Mouse (Mus musculus): ENCODE measurements around the gene Ctbp2. TPM values are rescaled to one million over a fixed set of nuclear protein-coding genes. Genes with fewer than 3 reads are reported as not detected.

The Ctbp2 gene
- total RNA-seq, 2 experiments from 2014 or later: 35.8 to 35.9 TPM

DNA sequence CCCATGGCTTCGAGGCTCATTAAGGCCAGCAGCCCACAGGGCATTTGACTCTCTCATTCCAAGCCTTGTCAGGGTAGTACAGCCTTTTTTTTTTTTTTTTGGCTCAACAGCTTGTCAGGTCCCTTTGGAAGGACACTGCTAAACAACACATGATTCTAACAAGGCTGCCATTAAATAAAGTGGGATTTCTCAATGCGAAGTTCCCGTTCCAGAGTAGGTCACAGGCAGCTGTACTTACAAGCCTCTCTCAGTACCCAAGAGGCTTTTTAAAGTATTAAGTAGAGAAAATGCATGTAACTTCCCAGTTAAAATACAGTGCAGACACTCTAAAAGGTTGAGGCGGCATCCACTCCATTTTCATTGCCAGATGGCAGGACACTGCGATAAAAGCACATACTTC lies 30.4 kb downstream of the Ctbp2 start:
- DNase-seq: no peak
- intact Hi-C loops (cut with DNase I): no loop called here

DNA sequence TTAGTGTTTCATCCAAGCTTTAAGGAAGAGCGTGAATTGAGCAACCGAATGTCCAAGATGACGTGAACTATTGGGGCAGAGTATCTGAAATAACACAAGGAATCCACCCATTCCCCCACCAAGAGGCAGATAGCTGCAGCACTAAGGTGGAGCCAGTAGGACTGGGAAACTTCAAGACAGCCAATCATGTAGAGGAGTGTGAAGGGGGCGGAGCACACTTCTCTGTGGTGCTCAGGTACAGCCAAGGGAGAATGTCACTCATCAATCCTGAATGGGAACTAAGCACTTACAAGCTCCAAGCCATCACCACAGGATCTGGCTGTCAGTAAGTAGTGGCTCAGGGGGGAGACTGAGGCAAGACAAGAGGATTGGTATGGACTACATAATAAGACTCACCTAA lies 33.5 kb downstream of the Ctbp2 start:
- no peak for DNase-seq
- intact Hi-C loops (cut with DNase I): no loop called here

DNA sequence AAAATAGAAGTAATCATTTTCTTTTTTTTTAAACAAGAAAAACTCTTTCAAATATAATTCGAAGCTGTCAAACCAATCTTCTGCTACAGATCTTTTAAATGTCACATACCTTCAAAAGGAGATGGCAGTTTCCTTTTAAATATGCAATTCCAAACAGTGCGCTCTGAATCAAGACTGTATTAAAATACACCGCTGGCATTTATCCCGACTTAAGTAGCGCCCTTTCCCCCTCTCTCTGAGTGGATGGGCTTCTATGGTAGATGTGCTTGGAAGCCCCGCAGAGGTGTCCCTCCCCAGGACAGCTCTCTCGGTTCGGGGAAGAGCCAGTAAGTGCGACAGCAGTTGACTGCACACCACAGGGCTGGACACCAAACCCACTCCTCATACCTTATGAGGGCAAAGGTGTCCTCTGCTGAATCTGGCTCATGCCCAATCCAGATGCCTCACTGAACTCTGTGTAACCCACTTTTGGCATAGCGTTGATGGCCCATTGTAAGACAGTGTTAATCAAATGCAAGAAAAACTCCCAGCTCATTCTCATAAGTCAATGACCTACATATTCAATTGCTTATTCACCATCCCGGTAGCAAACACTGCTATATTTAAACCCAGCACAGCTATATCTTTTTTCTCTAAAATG lies 34.4 kb downstream of the Ctbp2 start:
- no peak for DNase-seq
- intact Hi-C loops (cut with DNase I): loop anchor here (5.0 kb wide), 1 partner anchor 33 kb away; the partner anchor contains the start of genes Ctbp2 and Fgfr2

DNA sequence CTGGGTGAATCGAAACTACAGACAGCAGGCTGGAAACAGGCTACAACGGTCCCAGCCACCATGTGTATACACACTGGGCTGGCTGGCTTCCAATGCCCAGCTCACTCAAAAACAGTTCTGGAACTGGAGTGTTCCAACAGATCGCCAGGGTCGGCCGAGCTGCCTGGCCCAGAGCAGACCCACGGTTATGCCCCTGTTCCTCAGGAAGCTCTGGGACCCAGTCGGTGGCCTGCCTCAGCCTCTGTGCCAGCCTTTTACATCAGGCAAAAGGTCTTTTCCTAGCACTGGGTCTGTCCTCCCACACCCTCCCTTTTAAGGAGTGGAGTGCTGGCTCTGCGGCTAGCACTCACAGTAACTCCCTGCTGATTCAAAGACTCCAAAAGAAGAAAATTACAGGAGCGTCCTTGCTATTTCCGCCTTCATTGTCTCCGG lies 35.3 kb downstream of the Ctbp2 start:
- intact Hi-C loops (cut with DNase I): loop anchor here (5.0 kb wide), 1 partner anchor 33 kb away; the partner anchor contains the start of genes Ctbp2 and Fgfr2
- DNase-seq: peak; percentile 68 to 72

DNA sequence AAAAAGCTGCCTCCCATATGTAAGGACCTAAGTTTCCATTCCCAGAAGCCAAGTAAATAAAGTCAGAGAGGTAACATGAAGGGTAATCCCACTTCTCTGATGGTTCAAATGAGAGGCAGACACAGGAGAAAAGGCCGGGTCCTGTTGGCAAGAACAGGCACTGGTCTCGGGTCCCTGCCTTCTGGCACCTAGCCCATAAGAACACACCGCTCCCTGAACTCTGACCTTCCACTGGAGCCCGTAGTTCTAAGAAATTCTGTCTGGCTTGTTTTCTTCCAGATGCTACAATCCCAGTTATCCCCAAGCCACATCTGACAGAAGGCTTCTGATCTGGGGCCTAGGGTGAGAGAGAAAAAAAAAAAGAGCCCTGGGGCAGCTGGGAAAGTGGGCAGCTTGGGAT lies 35.7 kb downstream of the Ctbp2 start:
- no peak for DNase-seq
- intact Hi-C loops (cut with DNase I): loop anchor here (5.0 kb wide), 1 partner anchor 34 kb away; the partner anchor contains the start of genes Ctbp2 and Fgfr2

DNA sequence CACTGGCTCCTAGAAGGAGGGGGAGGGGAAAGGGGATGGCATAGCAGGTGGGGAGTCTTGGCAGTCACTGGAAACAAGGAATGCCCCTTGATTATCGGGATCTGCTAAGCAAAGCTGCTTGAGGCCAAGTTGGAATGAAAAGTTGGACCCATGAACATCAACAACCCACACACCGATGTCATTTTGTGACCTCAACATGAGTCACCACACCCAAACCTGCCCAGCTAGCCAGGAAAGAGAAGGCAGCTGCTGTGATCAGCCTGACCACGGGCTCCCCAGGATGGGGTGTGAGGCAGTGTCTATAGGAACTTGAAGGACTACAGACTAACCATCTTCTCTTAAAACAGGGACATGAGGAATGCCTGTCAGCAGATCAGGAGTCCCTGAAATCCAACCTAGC lies 38.7 kb downstream of the Ctbp2 start:
- DNase-seq: no peak
- intact Hi-C loops (cut with DNase I): loop anchor here (5.0 kb wide), 1 partner anchor 37 kb away; the partner anchor contains the start of genes Ctbp2 and Fgfr2

DNA sequence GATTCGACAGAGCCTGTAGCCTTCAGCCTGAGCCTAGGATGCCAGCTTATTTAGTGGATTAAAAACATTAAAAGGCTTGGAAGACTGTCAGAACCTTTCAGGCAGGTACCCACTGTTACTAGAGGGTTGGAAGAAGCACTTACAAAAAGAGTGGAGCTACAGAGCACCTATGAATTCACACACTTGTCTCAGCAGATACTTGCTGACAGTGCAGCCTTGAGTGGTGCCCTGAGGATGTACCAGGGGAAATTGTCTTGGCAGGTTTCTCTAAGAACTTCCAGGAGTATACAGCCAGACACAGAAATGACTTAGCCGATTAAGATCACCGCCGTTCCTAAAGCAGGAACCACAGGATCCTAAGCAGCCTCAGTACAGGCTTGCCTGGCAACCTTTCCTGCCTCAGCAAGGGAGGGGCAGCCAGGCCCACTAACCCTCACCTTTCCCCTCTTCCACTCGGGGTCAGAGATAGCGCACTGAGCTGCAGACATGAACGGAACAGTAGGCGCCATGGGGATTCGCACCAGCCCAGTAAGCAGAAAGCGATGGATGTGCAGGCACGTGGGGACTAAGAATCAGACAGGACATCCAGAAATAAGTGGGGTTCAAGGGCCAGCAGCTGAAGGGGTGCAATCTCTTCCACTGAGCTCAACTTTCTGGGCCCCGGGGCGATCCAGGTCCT lies 40.1 kb downstream of the Ctbp2 start:
- intact Hi-C loops (cut with DNase I): no loop called here
- DNase-seq: no peak

DNA sequence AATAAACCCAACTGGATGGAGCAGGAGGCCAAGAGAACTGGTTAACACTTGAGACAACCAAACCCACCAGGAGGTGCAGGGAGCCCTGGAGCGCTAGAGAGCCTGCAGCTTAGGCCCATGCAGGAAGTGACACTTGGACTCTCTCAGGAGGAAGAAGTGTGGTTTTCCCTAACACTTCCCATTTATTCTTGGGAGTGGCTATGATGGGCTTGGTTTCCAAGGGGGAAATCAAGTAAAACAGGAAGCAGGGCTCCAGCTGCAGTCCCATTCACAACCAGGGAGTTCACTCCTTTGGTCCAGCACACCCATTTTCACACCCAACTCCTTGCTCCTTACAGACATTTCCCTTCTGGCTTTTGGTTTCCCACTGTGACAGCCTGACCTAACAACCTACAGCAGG lies 45.2 kb downstream of the Ctbp2 start:
- DNase-seq: no peak
- intact Hi-C loops (cut with DNase I): no loop called here

DNA sequence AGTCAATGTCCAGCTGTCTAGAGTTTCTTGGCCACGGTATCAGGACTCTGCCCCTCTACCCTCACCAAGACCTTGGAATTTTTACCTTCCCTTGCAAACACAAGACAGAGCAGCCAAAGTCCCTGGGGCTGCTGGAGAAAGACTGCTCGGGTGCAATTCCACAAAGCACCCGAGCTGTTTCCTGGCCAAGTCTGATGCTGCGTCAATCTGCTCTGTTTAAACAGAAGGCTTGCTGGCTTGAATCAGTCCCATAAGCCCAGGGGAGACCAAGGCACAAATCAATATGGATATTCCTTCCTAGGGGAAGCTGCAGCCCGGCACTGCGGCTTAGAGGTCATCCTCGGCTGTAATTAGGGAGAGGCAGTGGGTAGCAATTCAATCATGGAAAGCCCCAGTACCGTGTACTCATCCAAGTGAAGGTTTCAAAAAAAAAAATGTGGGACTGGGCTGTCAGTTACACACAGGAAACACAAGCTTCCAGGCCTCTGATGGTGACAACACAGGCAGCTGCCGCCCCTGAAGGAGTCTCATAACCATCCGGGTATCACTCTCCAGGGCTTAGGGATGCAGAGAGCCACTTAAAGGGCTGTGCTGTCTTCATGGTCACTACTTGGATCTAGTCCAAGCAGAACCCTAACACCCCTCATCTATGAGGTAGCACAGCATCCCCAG lies 49.6 kb downstream of the Ctbp2 start:
- intact Hi-C loops (cut with DNase I): no loop called here

DNA sequence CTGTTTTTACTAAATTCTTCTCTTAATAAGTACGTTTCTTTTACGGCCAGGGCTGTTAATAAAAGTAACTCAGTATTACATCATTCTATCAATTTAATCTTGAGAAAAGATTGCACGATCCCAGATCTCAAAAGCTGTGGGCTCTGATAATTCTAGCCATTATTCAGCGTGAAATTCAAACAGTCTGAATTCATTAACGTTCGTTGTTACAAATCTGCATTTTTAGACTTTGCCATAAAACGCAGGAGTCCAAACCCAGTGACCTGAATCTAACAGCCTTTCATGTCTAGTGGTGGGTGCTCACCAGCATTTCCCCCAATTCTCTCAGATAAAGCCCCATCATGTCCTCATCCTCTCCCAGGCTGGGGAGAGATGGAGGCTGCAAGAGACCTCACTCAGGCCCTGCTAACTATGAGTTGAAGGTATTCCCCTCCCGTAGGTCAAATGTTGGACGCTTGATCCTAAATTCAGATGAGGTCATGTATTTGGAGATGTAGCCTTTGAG lies 51.0 kb downstream of the Ctbp2 start:
- intact Hi-C loops (cut with DNase I): no loop called here

More for the DNA sequence above, 49.6 kb downstream of the Ctbp2 start:
- no peak for DNase-seq

DNA sequence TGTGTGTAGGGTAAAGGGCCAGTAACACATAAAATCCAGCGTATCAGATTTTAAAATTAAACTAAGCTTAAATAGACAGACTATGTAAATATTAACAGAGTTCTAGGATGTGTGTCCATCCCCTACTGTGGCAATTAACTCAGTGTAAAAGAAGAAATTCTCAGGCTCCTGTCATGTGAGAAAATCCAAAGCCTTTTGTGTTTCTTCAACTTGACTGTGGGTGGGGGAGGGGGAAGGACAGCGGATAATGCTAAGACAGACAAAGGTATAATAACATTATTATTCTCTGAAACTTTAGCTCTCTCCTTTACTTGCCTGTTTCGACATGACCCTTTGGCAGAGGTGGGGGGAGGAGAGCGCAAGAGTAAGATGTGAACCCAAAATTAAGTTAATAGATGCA lies 51.6 kb downstream of the Ctbp2 start:
- intact Hi-C loops (cut with DNase I): no loop called here
- DNase-seq: no peak

More for the DNA sequence above, 51.0 kb downstream of the Ctbp2 start:
- DNase-seq: no peak

DNA sequence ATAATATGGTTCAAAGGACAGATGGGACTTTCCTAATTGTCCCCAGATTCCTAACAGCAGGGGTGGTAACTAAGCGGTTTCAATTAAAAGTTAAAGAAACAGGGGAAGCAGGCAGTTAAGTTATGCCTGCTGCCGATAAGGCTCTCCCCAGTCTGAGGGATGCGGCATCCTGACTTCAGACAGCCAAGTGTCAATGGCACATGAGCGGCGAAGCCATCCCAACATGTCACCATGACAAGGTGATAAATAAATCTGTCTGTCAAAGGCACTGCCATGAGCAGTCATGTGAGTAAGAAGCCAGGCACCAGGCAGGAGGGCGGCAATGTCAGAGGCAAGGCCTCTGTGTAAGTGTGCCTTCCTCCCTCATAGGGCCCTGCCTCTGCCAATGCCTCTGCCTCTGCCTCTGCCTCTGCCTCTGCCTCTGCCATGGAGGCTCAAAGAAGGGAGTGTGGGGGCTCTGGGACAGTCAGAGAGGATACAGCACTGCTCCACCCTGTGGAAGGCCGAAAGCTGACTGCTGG lies 56.8 kb downstream of the Ctbp2 start:
- intact Hi-C loops (cut with DNase I): no loop called here
- peak; percentile 38 to 41 for DNase-seq

DNA sequence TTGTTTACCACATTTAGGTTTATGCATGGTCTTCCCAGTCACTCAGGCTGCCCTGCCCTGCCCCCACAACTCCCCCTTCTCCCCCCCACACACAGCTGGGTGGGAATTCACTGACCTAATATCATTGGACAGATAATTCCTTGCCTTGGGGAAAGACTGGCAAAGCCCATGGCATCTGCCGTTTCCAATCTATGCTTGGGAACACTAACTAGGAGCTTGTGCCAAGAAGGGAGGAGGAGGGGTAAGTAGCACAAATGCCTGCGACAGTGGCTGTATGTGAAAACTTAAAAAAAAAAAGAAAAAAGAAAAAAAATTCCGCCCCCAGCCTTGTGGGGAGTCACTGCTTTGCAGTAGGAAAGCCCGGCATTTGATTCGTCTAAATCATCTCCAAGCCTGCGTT lies 57.4 kb downstream of the Ctbp2 start:
- peak in 1 of 2 experiments; percentile 40 for DNase-seq
- intact Hi-C loops (cut with DNase I): no loop called here

DNA sequence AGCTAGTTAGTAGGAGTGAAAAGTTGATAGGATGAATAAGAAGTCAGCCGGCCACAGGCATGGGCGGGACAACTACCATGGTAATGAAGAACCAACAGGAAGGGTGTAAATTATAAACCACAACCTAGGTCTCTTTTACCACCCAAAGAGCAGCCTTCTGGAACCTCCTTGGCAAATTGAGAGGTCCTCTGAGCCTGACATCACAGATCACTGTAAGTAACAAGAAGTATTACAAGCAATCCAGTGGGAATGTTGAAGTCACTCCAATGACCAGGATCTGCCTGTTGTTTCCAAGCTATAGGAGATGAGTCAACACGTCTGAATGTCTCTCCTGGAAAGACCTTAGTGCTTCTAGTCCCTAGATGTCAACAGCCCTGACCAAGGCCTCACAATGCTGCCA lies 62.1 kb downstream of the Ctbp2 start:
- intact Hi-C loops (cut with DNase I): loop anchor here (2.0 kb wide), 1 partner anchor 29 kb away; no protein-coding TSS in a partner anchor
- DNase-seq: no peak

DNA sequence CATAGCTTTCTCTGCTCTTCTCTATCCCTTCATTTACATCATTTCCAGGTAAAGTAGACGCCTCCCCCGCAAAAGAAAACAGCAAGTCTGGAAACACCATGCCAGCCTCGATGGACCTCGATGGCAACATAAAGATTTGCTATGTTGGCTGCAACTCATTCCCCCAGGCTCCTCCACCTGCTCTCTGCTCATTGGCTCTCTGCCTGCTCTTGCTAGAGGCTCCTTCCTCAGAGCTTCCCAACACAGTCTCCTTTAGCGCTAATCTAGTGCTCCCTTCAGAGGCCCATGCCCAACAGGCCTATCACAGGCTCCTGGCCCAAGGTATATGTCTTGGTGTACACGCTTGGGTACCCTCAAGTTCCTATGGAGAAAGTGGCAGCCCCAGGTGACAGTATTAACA lies 64.0 kb downstream of the Ctbp2 start:
- intact Hi-C loops (cut with DNase I): no loop called here
- DNase-seq: no peak

DNA sequence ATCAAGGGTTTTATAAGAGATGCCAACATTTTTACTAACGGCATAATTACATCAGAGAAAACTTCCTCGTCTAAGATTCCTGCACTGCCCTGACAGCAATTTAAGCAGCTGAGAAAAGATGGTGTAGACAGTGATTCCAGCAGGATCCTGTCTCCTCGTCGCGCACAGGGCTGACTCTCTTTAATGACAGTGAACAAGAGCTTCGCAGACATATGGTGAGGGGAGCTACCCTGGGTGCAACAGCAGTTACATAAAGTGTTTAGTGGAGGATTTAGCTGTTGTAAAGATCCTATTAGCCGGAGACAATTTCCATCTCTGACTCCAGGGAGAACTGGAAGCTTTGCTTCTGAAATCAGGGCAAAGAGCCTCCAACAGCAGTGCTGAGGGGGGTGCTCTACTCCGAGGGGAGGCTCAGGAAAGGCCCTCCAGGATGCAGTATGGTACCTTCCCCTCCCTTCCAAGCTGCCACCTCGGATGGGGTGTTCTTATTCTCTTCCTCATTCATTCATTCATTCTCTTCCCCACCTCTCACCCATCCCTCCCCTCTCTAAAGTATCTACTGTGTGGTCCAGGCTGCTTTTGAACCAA lies 64.5 kb downstream of the Ctbp2 start:
- DNase-seq: no peak
- intact Hi-C loops (cut with DNase I): no loop called here

DNA sequence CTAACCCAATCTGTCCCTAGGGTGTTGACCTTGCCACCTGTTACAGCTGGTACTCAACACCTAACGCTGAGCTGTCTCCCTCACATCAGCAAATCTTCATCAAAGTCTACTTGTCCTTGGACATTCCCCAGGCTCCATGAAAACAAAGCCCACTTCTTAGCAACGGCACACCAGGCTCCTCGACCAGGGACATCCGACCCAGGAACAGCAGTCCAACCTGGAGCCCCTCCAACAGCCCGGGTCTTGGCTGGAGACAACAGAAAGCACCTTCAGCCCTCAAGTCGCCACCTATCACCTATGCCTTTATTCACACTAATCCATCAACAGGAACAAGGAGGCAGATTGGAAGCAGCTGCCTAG lies 65.0 kb downstream of the Ctbp2 start:
- intact Hi-C loops (cut with DNase I): no loop called here
- no peak for DNase-seq

DNA sequence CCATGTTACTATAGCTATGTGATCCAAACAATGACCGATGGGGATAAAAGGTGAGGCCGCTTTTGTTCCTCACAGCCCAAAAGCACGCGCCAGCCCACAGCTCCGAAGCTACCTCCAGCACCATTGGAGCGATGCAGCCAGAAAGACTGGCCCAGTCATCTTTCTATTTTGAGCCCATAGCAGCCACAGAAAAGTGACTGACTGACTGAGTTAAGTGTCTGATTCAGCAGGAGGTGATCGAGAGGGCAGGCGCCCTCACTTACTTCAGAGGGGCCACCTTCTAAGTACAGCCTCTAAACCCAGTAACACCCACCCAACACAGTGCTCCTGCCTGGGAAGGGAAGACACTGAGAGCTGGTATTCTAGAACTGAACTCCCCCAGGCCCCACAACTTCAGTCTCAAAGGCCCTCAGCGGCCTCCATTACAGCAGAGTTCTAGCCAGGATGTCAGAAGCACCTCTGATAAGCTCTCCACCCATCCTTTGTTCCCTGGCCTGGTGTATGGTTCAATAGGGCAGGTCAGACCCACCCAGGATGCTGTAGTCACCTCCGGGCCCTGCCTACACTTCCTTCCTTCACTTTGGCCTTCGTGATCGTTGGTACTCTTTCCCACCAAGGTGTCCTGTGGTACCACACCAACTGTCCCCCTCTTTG lies 65.5 kb downstream of the Ctbp2 start:
- no peak for DNase-seq
- intact Hi-C loops (cut with DNase I): no loop called here

DNA sequence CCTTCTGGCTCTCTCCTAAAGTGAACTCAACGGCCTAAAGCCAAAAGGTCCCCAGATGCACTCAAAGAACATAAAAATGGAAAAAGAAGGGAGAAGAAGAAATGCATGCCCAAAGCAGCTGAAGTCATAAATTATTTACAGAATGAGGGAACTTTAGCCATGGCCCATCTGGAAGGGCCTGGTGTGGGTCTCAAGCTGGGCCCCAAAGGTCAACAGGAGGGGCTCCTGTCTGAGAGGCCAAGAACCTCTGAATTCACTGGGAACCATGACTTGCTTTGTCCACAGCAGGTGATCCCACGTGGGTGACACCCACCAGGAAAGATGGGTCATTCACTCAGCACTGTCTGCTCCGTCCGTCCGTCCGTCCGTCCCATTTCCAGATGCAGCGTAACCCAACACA lies 67.2 kb downstream of the Ctbp2 start:
- intact Hi-C loops (cut with DNase I): no loop called here
- DNase-seq: no peak

DNA sequence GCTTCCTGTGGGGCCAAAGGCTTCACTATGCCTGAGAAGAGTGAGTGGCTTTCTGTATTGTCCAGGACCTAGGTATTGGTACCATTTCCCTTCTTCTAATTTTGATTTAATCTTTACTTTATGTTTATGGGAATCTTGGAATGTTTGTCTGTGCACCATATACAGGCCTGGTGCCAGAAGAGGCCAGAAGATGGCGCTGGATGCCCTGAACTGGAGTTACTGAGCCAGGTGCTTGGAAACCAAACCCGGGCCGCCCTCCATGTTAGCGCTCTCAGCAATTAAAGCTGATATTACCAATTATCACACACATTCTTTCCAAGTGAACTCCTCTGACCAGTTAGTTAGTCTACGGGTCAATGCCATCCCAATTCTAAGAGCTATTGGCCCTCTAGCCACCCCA lies 69.7 kb downstream of the Ctbp2 start:
- no peak for DNase-seq
- intact Hi-C loops (cut with DNase I): loop anchor here (5.0 kb wide), 1 partner anchor 68 kb away; the partner anchor contains the start of genes Ctbp2 and Fgfr2

All from heart, postnatal 14 days (tissue).